Mouse (Mus musculus): ENCODE measurements around the gene Acad12. TPM values are rescaled to one million over a fixed set of nuclear protein-coding genes. Genes with fewer than 3 reads are reported as not detected.

Gene Acad12
- polyA plus RNA-seq, 1 experiment from 2014 or later = 3.5 TPM

DNA sequence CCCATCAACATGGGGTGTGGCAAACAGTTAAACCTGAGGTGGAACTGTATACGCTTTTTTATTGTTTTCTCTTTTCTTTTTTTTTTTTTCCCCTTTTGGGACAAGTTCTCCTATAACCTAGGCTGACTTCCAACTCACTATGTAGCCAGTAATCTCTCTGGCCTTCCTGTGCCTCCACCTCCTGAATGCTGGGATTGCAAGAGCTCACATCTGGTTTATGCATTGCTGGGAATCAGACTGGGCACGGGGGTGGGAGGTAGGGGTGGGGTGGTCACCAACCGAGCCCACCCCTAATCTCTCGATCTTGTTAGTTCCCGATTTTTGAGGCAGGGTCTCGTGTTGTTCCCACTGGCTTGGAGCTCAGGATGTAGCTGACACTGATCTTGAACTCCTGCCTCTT, 28.8 kb downstream of the Acad12 start:
- no peak overlapping the region for H3K4me3 ChIP-seq (ENCODE audit: low read depth, low read length)
- H3K9ac ChIP-seq (ENCODE audit: low read depth, low read length) = no peak overlapping the region
- no peaks in the 10 kb centered on the region for H3K9me3 ChIP-seq (ENCODE audit: control insufficient read depth)
- 86% methylated on average over 6 of the region's 6 CpGs for WGBS
- H3K27me3 ChIP-seq (replicated peaks; ENCODE audit: control insufficient read depth, insufficient read depth, low read length) = no peaks in the 10 kb centered on the region
- ATAC-seq = no peak
- H3K36me3 ChIP-seq (ENCODE audit: control insufficient read depth, insufficient read depth) = no peaks in the 10 kb centered on the region
- no peak overlapping the region for H3K4me2 ChIP-seq (replicated peaks; ENCODE audit: low read depth)
- no peak for TF ChIP-seq CTCF (IDR thresholded peaks at IDR 0.05; ENCODE audit: low read depth)
- H3K27ac ChIP-seq (ENCODE audit: low read depth, low read length) = no peak overlapping the region
- H3K4me1 ChIP-seq (replicated peaks; ENCODE audit: control insufficient read depth, insufficient read depth, low read length) = no peaks in the 10 kb centered on the region; the same call in 1 of the 2 replicates

DNA sequence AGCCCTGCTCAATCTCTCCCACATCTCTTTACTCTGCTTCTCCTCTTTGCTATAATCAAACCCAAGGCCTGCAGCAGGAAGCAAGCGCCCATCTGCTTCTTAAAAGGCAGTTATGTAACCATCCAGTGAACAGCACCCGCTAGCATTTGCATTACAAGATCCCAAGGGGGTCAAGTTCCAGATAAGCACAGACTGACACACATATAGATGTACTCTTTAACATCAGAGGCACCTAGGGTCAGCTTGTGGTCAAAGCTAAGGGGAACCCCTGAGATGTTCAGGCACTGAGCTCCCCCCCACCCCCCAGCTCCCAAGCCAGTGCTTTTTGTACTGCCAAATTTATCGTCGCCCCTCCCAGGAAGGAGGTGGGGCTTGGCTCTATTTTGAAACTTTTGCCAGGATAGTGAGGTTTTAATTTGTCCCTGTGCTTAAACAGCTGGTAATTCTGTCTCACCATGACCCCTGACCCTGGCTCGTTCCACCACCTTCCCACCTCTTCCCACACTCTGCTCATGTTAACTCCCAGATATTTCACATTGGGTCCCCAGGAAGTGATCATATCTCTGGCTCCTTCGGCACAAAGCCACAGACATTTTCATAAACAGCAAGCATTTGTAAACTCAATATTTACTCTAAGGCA, 32.2 kb downstream of the Acad12 start:
- H3K4me2 ChIP-seq (replicated peaks; ENCODE audit: low read depth) = 0 out of 2 replicates have a peak overlapping the region, but pooled peaks have one; percentile 2
- no peak for ATAC-seq
- no peaks in the 10 kb centered on the region for H3K27me3 ChIP-seq (replicated peaks; ENCODE audit: control insufficient read depth, insufficient read depth, low read length)
- H3K4me3 ChIP-seq (ENCODE audit: low read depth, low read length) = no peak overlapping the region
- 0 out of 2 replicates have a peak, but pooled peaks cover 3% of the 10 kb centered on the region for H3K4me1 ChIP-seq (replicated peaks; ENCODE audit: control insufficient read depth, insufficient read depth, low read length)
- H3K27ac ChIP-seq (ENCODE audit: low read depth, low read length) = peak overlapping the region; percentile 28; the same call in 1 of the 2 replicates
- H3K9me3 ChIP-seq (ENCODE audit: control insufficient read depth) = no peaks in the 10 kb centered on the region
- H3K9ac ChIP-seq (ENCODE audit: low read depth, low read length) = no peak overlapping the region
- TF ChIP-seq CTCF (IDR thresholded peaks at IDR 0.05; ENCODE audit: low read depth) = no peak
- no peaks in the 10 kb centered on the region for H3K36me3 ChIP-seq (ENCODE audit: control insufficient read depth, insufficient read depth)
- 47% methylated on average over 6 of the region's 6 CpGs for WGBS

DNA sequence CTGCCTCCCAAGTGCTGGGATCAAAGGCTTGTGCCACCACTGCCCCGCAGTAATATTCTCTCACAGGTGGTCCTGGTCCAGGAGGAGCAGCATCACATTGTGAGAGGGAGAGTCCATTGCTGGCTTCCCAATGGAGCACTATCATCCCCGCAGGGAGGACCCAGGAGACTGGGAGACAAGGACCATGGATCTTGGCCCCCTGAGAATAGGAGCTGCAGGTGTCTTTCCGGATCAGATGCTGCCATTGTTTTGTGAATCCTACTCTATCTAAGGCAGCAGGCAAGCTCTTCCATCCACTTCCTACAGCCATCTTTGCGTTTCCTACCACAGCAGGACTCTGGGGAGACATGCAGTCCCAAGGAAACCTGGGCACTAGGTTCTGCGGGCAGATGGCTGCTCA, 33.0 kb downstream of the Acad12 start:
- no peak overlapping the region for H3K27ac ChIP-seq (ENCODE audit: low read depth, low read length)
- H3K36me3 ChIP-seq (ENCODE audit: control insufficient read depth, insufficient read depth) = no peaks in the 10 kb centered on the region
- H3K9me3 ChIP-seq (ENCODE audit: control insufficient read depth) = no peaks in the 10 kb centered on the region
- H3K27me3 ChIP-seq (replicated peaks; ENCODE audit: control insufficient read depth, insufficient read depth, low read length) = no peaks in the 10 kb centered on the region
- H3K4me2 ChIP-seq (replicated peaks; ENCODE audit: low read depth) = 0 out of 2 replicates have a peak overlapping the region, but pooled peaks have one; percentile 2
- 0 out of 2 replicates have a peak, but pooled peaks cover 3% of the 10 kb centered on the region for H3K4me1 ChIP-seq (replicated peaks; ENCODE audit: control insufficient read depth, insufficient read depth, low read length)
- no peak overlapping the region for H3K4me3 ChIP-seq (ENCODE audit: low read depth, low read length)
- 93% methylated on average over 5 of the region's 5 CpGs for WGBS
- TF ChIP-seq CTCF (IDR thresholded peaks at IDR 0.05; ENCODE audit: low read depth) = no peak
- no peak for ATAC-seq
- H3K9ac ChIP-seq (ENCODE audit: low read depth, low read length) = no peak overlapping the region

DNA sequence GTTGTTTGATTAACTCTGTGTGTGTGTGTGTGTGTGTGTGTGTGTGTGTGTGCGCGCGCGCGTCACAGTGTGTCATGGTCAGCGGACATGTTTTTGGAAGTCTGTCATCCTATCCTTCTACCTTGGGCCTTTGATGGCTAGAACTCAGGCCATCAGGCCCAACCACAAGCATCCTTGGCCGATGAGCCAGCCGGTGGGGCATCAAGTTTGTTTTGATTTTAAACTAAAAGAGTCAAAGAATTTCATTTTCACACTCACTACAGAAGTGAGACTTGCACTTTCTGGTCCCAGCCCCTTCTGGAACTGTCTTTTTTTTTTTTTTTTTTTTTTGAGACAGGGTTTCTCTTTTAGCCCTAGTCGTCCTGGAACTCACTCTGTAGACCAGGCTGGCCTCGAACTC, 33.7 kb downstream of the Acad12 start:
- no peak overlapping the region for H3K27ac ChIP-seq (ENCODE audit: low read depth, low read length)
- no peak overlapping the region for H3K4me2 ChIP-seq (replicated peaks; ENCODE audit: low read depth)
- H3K36me3 ChIP-seq (ENCODE audit: control insufficient read depth, insufficient read depth) = peaks cover 5% of the 10 kb centered on the region
- no peak for TF ChIP-seq CTCF (IDR thresholded peaks at IDR 0.05; ENCODE audit: low read depth)
- no peaks in the 10 kb centered on the region for H3K27me3 ChIP-seq (replicated peaks; ENCODE audit: control insufficient read depth, insufficient read depth, low read length)
- no peak overlapping the region for H3K4me3 ChIP-seq (ENCODE audit: low read depth, low read length)
- H3K4me1 ChIP-seq (replicated peaks; ENCODE audit: control insufficient read depth, insufficient read depth, low read length) = 0 out of 2 replicates have a peak, but pooled peaks cover 3% of the 10 kb centered on the region
- WGBS = 94% methylated on average over 10 of the region's 10 CpGs
- no peak overlapping the region for H3K9ac ChIP-seq (ENCODE audit: low read depth, low read length)
- H3K9me3 ChIP-seq (ENCODE audit: control insufficient read depth) = no peaks in the 10 kb centered on the region
- no peak for ATAC-seq

DNA sequence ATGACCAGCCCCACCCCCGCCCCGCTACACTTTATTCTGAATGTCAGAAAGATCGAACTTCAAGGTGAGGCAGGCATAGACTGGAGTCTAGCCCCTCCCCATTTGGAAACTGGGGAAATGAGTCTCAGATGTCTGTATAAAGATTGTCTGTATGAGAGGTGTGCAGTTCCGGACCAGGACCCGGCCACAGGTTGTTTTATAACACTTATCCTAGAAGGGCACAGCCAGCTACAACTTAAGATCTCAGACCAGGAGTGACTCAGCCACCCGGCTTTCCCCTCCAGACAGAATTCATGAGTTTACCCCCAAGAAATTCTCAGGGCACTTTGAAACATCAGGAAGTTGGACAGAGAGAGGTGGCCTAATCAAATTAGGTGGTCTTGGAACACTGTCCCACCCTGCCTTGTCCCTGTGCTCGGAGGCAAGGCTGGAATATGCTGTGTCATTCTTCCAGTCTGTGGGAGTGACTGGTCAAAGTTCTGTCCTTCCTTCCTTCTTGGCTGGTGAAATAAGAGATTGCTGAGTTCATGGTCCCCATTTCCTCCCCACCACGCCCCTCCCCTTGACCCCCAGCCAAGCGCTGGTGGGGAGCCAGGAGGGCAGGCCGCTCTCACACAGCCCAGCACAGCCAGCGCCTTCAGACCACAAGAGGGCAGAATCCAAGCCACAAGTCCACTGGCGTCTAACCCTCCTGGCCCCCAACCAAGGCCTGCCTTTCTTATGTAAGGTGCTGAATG, 34.8 kb downstream of the Acad12 start:
- ATAC-seq = peak; percentile 94

DNA sequence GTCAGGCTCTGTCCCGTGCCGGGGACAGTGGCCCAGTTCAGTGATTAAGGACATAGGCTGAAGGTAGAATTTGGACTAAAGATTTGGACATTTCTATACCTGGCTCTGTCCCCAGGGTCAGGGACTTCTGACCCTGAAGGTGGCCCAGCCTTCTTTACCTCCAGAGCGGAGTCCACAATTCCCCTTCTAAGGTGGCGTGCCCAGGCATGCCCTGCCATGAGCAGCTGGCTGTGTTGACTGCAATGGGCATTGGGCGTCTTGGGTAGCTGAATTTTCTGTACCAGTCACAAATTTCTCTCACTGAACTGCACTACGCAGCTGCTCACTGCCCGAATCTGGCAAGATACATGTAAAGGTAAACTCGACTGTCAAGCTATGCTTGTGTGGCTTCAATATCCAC, 36.8 kb downstream of the Acad12 start:
- H3K4me3 ChIP-seq (ENCODE audit: low read depth, low read length) = no peak overlapping the region
- no peak for TF ChIP-seq CTCF (IDR thresholded peaks at IDR 0.05; ENCODE audit: low read depth)
- no peaks in the 10 kb centered on the region for H3K9me3 ChIP-seq (ENCODE audit: control insufficient read depth)
- ATAC-seq = no peak
- H3K27me3 ChIP-seq (replicated peaks; ENCODE audit: control insufficient read depth, insufficient read depth, low read length) = no peaks in the 10 kb centered on the region
- H3K4me1 ChIP-seq (replicated peaks; ENCODE audit: control insufficient read depth, insufficient read depth, low read length) = 0 out of 2 replicates have a peak, but pooled peaks cover 3% of the 10 kb centered on the region
- H3K4me2 ChIP-seq (replicated peaks; ENCODE audit: low read depth) = no peak overlapping the region
- WGBS = 96% methylated on average over 8 of the region's 8 CpGs
- H3K9ac ChIP-seq (ENCODE audit: low read depth, low read length) = no peak overlapping the region
- H3K36me3 ChIP-seq (ENCODE audit: control insufficient read depth, insufficient read depth) = peaks cover 30% of the 10 kb centered on the region
- no peak overlapping the region for H3K27ac ChIP-seq (ENCODE audit: low read depth, low read length)

More for the DNA sequence above, 34.8 kb downstream of the Acad12 start:
- Histone ChIP-seq H3K9me3 (ENCODE audit: control insufficient read depth) (no peaks in the 10 kb centered on the region), H3K27ac (ENCODE audit: low read depth, low read length) (peak overlapping the region; percentile 86), H3K4me3 (ENCODE audit: low read depth, low read length) (peak overlapping the region; percentile 17), H3K9ac (ENCODE audit: low read depth, low read length) (peak overlapping the region; percentile 31; the same call in 1 of the 2 replicates), H3K4me1 (replicated peaks; ENCODE audit: control insufficient read depth, insufficient read depth, low read length) (0 out of 2 replicates have a peak, but pooled peaks cover 3% of the 10 kb centered on the region), H3K4me2 (replicated peaks; ENCODE audit: low read depth) (peak overlapping the region; percentile 51), H3K36me3 (ENCODE audit: control insufficient read depth, insufficient read depth) (peaks cover 16% of the 10 kb centered on the region), H3K27me3 (replicated peaks; ENCODE audit: control insufficient read depth, insufficient read depth, low read length) (no peaks in the 10 kb centered on the region)
- 27% methylated on average over 12 of the region's 12 CpGs for WGBS
- peak; percentile 93 for TF ChIP-seq CTCF (IDR thresholded peaks at IDR 0.05; ENCODE audit: low read depth)
